Mouse (Mus musculus) MEL (cell line): Measurements from ENCODE around the gene 0610030E20Rik. TPM values are rescaled to one million over a fixed set of nuclear protein-coding genes. Genes with fewer than 3 reads are reported as not detected.

ENCODE experiments used
- DNase-seq: peaks from one replicate; pipeline ENCODE4 v3.0.0; 2011; ENCODE audit warnings: low read depth, low spot score
- H3K27ac ChIP-seq: 2 replicates; pipeline ENCODE4 v1.5.1; 2012; ENCODE audit warnings: low read depth, mild to moderate bottlenecking, control low read depth, low read length, moderate library complexity; ENCODE audit not compliant: control insufficient read depth
- H3K27me3 ChIP-seq, 2 experiments: fragments of 150-350 bp in 1 of 2; sonication (generic) in 1 of 2; 2 replicates each; pipeline ENCODE4 v1.6.1; 2012; ENCODE audit warnings: low read length in 2 of 2, mild to moderate bottlenecking in 2 of 2, improper control_type of control experiment in 1 of 2, moderate library complexity in 1 of 2; ENCODE audit not compliant: insufficient read depth in 2 of 2, control insufficient read depth in 1 of 2
- H3K36me3 ChIP-seq, 2 experiments: 2 replicates each; pipeline ENCODE4 v1.6.1; 2012 to 2014; ENCODE audit warnings: low read length in 2 of 2, improper control_type of control experiment in 1 of 2, inconsistent platforms in 1 of 2, mild to moderate bottlenecking in 1 of 2; ENCODE audit not compliant: insufficient read depth in 2 of 2, control insufficient read depth in 1 of 2
- H3K4me1 ChIP-seq, 2 experiments: fragments of 150-350 bp in 1 of 2; sonication (generic) in 1 of 2; 2 replicates each; pipeline ENCODE4 v1.6.1; 2012; ENCODE audit warnings: low read length in 2 of 2, improper control_type of control experiment in 1 of 2, mild to moderate bottlenecking in 1 of 2; ENCODE audit not compliant: insufficient read depth in 2 of 2, control insufficient read depth in 1 of 2
- H3K4me3 ChIP-seq, 2 experiments: fragments of 150-350 bp in 1 of 2; sonication (generic) in 1 of 2; 2 replicates each; pipeline ENCODE4 v1.5.1; 2012; ENCODE audit warnings: low read depth in 2 of 2, low read length in 2 of 2, mild to moderate bottlenecking in 2 of 2, moderate library complexity in 2 of 2, control low read depth in 1 of 2, improper control_type of control experiment in 1 of 2; ENCODE audit not compliant: control insufficient read depth in 1 of 2, insufficient read depth in 1 of 2
- H3K79me2 ChIP-seq: 2 replicates; pipeline ENCODE4 v1.6.1; 2012; ENCODE audit warnings: mild to moderate bottlenecking, low read length, moderate library complexity; ENCODE audit not compliant: control insufficient read depth, poor library complexity, insufficient read depth
- H3K9ac ChIP-seq: 2 replicates; pipeline ENCODE4 v1.6.1; 2012; ENCODE audit warnings: low read depth, mild to moderate bottlenecking, control low read depth, low read length, moderate library complexity; ENCODE audit not compliant: control insufficient read depth, poor library complexity, severe bottlenecking
- H3K9me3 ChIP-seq: fragments of 150-350 bp; sonication (generic); replicated peaks from 2 replicates; pipeline ENCODE4 v1.6.1; 2012; ENCODE audit warnings: mild to moderate bottlenecking, low read length, improper control_type of control experiment, moderate library complexity; ENCODE audit not compliant: insufficient read depth
- CHD1 ChIP-seq: IDR thresholded peaks from 2 replicates; pipeline ENCODE4 v1.6.1; 2012; ENCODE audit warnings: low read depth, mild to moderate bottlenecking, inconsistent platforms, low read length, improper control_type of control experiment
- CHD2 ChIP-seq: IDR thresholded peaks from 2 replicates; pipeline ENCODE4 v1.6.1; 2011; ENCODE audit warnings: low read length, improper control_type of control experiment
- E2F4 ChIP-seq: IDR thresholded peaks from 2 replicates; pipeline ENCODE4 v1.6.1; 2011; ENCODE audit warnings: low read depth, low read length, improper control_type of control experiment, borderline replicate concordance
- ELF1 ChIP-seq: IDR thresholded peaks from 2 replicates; pipeline ENCODE4 v1.6.1; 2014; ENCODE audit warnings: low read depth, mild to moderate bottlenecking, inconsistent platforms, low read length, improper control_type of control experiment, moderate library complexity
- GABPA ChIP-seq: IDR thresholded peaks from 2 replicates; pipeline ENCODE4 v1.6.1; 2012; ENCODE audit warnings: low read depth, mild to moderate bottlenecking, inconsistent platforms, low read length, improper control_type of control experiment, moderate library complexity
- JUND ChIP-seq: IDR thresholded peaks from 2 replicates; pipeline ENCODE4 v1.6.1; 2011; ENCODE audit warnings: low read depth, mild to moderate bottlenecking, improper control_type of control experiment, low read length
- MAFK ChIP-seq: IDR thresholded peaks from 2 replicates; pipeline ENCODE4 v1.6.1; 2011; ENCODE audit warnings: low read depth, mild to moderate bottlenecking, low read length, improper control_type of control experiment, borderline replicate concordance
- MAX ChIP-seq: IDR thresholded peaks from 2 replicates; pipeline ENCODE4 v1.6.1; 2011; ENCODE audit warnings: low read length, improper control_type of control experiment
- MAZ ChIP-seq: IDR thresholded peaks from 2 replicates; pipeline ENCODE4 v1.6.1; 2012; ENCODE audit warnings: low read depth, mild to moderate bottlenecking, inconsistent platforms, low read length, improper control_type of control experiment
- MXI1 ChIP-seq: IDR thresholded peaks from 2 replicates; pipeline ENCODE4 v1.6.1; 2011; ENCODE audit warnings: mild to moderate bottlenecking, low read depth, low read length, improper control_type of control experiment
- MYC ChIP-seq: IDR thresholded peaks from 2 replicates; pipeline ENCODE4 v1.6.1; 2011; ENCODE audit warnings: low read depth, mild to moderate bottlenecking, low read length, improper control_type of control experiment, moderate library complexity
- NRF1 ChIP-seq: IDR thresholded peaks from 2 replicates; pipeline ENCODE4 v1.6.1; 2014; ENCODE audit warnings: low read depth, mild to moderate bottlenecking, inconsistent platforms, low read length, improper control_type of control experiment, moderate library complexity; ENCODE audit not compliant: poor library complexity, insufficient read depth, severe bottlenecking
- POLR2A ChIP-seq, 2 experiments: IDR thresholded peaks; 2 replicates each; pipeline ENCODE4 v1.6.1; 2011 to 2012; ENCODE audit warnings: low read length in 2 of 2, mild to moderate bottlenecking in 2 of 2, control low read depth in 1 of 2, improper control_type of control experiment in 1 of 2, low read depth in 1 of 2, moderate library complexity in 1 of 2; ENCODE audit not compliant: control insufficient read depth in 1 of 2, insufficient read depth in 1 of 2, poor library complexity in 1 of 2
- POLR2AphosphoS5 ChIP-seq: IDR thresholded peaks from 2 replicates; pipeline ENCODE4 v1.6.1; 2012; ENCODE audit warnings: low read depth, borderline replicate concordance, mild to moderate bottlenecking, inconsistent platforms, low read length, moderate library complexity, mixed read lengths
- RCOR1 ChIP-seq: IDR thresholded peaks from 2 replicates; pipeline ENCODE4 v1.6.1; 2012; ENCODE audit warnings: low read depth, mild to moderate bottlenecking, inconsistent platforms, low read length, improper control_type of control experiment
- SIN3A ChIP-seq: IDR thresholded peaks from 2 replicates; pipeline ENCODE4 v1.6.1; 2012; ENCODE audit warnings: low read length, improper control_type of control experiment, inconsistent platforms
- SMC3 ChIP-seq: IDR thresholded peaks from 2 replicates; pipeline ENCODE4 v1.6.1; 2011; ENCODE audit warnings: low read depth, low read length, improper control_type of control experiment
- UBTF ChIP-seq: IDR thresholded peaks from 2 replicates; pipeline ENCODE4 v1.6.1; 2012; ENCODE audit warnings: low read depth, mild to moderate bottlenecking, inconsistent platforms, low read length, improper control_type of control experiment, moderate library complexity, borderline replicate concordance; ENCODE audit not compliant: insufficient read depth
- USF1 ChIP-seq: IDR thresholded peaks from 2 replicates; pipeline ENCODE4 v1.6.1; 2014; ENCODE audit warnings: low read depth, mild to moderate bottlenecking, inconsistent platforms, low read length, improper control_type of control experiment, moderate library complexity
- USF2 ChIP-seq, 2 experiments: IDR thresholded peaks; 2 replicates each; pipeline ENCODE4 v1.6.1; 2011 to 2012; ENCODE audit warnings: improper control_type of control experiment in 2 of 2, low read length in 2 of 2, borderline replicate concordance in 1 of 2, inconsistent platforms in 1 of 2, low read depth in 1 of 2, mild to moderate bottlenecking in 1 of 2; ENCODE audit not compliant: insufficient read depth in 1 of 2
- ZMIZ1 ChIP-seq: IDR thresholded peaks from 2 replicates; pipeline ENCODE4 v1.6.1; 2012; ENCODE audit warnings: low read depth, mild to moderate bottlenecking, inconsistent platforms, low read length, improper control_type of control experiment, moderate library complexity
- ZNF384 ChIP-seq: IDR thresholded peaks from 2 replicates; pipeline ENCODE4 v1.6.1; 2012; ENCODE audit warnings: low read depth, mild to moderate bottlenecking, inconsistent platforms, low read length, improper control_type of control experiment
- polyA plus RNA-seq, 2 experiments: library from polyadenylated mRNA; stranded (reverse) in 1 of 2; unstranded in 1 of 2; fragments of >175 nt in 1 of 2; fragments of >200 nt in 1 of 2; gene quantifications; 2 replicates each; pipeline versions ENCODE4 v1.2.1 to v1.2.4; 2012; ENCODE audit warnings: low replicate concordance in 2 of 2, low read depth in 1 of 2; ENCODE audit not compliant: insufficient read length in 2 of 2, insufficient read depth in 1 of 2, missing spikeins in 1 of 2
- total RNA-seq: library from RNA; depleted of rRNA; stranded (reverse); fragments of 300-350 nt; gene quantifications from 2 replicates; pipeline ENCODE4 v1.2.3, GENCODE M21; 2012

The 0610030E20Rik gene
- total and polyA plus RNA-seq, 3 experiments: 14.2 to 28.5 TPM; not detected in 1

DNA sequence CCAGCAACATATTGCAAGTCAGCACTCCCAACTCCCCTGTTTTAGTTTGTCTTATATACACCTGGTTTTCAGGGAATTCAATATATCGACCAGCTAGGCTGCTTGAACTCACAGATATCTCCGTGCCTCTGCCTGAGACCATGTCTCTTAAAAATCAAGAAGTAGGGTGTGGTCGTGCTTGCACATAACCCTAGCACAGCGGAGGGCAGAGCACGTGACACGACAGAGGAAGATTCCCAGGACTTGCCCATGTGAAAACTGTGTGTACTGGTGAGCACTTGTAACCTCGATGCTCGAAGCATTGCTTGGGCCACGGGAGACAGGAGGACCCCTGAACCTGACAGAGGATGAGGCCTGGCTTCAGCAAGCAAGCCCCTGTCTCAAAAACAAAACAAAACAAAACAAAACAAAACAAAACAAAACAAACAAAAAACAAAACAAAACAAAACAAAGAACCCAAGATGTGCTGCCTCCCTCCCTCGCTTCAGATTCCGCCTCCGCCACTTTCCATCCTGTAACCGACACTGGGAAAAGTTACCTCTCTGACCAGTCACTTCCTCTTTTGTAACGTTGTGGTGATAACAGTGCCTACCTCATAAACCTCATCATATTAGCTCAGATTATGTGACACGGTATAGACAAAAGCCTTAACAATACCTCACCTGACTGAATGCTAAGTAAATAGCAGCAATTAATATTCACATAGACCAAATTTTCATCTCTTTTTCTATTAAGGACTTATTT, 27.9 kb downstream of the 0610030E20Rik start (continued):
- TF ChIP-seq ZMIZ1: no peak
- TF ChIP-seq USF1: peak; percentile 83
- TF ChIP-seq, all 39 proteins: peak for 11

DNA sequence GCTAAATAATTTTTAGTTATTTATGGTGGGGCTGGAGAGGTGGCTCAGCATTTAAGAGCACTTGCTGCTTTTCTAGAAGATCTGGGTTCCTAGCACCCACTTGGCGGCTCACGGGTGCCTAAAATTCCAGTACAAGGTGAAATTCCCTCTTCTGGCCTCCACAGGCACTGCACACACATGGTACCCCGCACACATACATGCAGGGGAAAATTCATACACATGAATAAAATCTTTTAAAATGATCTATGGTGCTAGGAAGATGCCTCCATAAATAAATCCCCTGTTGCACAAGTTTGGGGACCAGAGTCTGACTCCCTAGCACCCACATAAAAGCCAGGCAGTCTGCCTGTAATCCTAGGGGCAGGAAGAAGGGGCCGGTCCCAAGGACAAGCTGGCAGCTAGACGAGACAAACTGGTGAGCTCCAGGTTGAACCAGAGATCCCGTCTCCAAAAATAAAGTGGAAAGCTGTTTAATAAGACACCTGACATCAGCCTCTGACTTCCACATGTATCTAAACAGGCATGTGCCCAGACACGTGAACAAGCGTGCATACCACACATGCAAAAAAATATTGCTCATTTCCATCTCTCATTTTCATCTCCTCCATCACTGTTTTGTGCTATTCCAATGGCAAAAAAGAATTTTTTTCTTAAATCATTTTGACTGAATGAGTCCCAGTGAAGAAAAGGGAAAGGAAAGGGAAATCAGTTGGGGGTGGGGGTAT, 31.6 kb downstream of the 0610030E20Rik start:
- peak; percentile 55 for DNase-seq
- Histone ChIP-seq H3K4me1 (peaks cover 22 to 51% of the 10 kb centered on the region in 2 experiments), H3K27ac (peak overlapping the region; percentile 90), H3K9me3 (no peaks in the 10 kb centered on the region), H3K36me3 (peaks cover 12 to 56% of the 10 kb centered on the region in 2 experiments), H3K79me2 (peaks cover 80% of the 10 kb centered on the region), H3K9ac (peak overlapping the region; percentile 83), H3K27me3 (no peaks in the 10 kb centered on the region), H3K4me3 (peak overlapping the region; percentile 82 to 97)
- TF ChIP-seq SIN3A (no peak; the same call in 1 of the 2 replicates), MYC (peak; percentile 75; the same call in 1 of the 2 replicates), MAX (no peak), ZNF384 (no peak), CHD1 (peak; percentile 92), MAZ (0 out of 2 replicates have a peak, but pooled peaks have one; percentile 27), POLR2A (IDR thresholded peaks at IDR 0.05; ENCODE audit: control insufficient read depth in 1 of 2, insufficient read depth in 1 of 2, low read depth in 1 of 2, low read length in 2 of 2, poor library complexity in 1 of 2) (no peak; a peak in 1 of 4 replicates), UBTF (0 out of 2 replicates have a peak, but pooled peaks have one; percentile 19), MXI1 (peak; percentile 77; the same call in 1 of the 2 replicates), SMC3 (peak; percentile 6; the same call in 1 of the 2 replicates)

DNA sequence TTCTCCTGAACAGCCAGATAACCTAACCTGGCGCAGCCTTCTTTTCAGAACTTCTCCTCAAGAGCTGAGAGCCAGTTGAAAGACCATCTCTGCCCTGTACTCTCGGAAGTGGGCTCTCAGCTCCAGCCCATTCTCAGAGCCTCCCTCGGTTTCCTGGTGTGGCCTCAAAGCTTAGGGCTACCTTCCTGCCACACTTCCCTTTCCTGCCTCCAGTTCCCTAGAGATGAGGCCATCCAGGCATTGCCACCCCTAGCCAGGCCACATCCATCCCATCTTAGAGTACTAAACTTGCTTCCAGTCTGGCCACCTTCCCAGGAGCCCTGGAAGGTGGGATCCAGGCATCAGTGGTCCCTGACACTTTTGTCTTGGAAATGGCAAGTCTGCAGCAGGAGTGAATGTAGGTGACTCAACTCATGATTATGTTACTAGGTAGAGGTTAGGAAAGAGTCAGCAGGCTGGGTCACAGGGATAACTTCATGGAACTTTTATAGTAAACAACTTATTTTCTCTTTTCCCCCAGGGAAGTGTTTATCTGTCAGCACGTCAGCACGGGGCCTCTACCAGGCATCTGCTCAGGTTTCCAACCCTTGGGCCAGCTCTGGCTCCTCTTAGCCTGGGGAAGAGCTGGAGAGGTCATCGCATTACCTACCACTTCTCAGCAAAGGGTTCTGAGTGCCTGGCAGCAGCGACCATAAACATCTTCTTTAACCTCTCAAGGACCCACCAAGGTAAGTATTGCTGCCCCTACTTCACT, 32.4 kb downstream of the 0610030E20Rik start:
- H3K36me3 ChIP-seq: peaks cover 11 to 54% of the 10 kb centered on the region in 2 experiments
- TF ChIP-seq MAX: no peak
- TF ChIP-seq ZMIZ1: peak; percentile 21
- no peak for TF ChIP-seq JUND
- TF ChIP-seq POLR2A (IDR thresholded peaks at IDR 0.05; ENCODE audit: control insufficient read depth in 1 of 2, insufficient read depth in 1 of 2, low read depth in 1 of 2, low read length in 2 of 2, poor library complexity in 1 of 2): peak; percentile 44 to 49; a peak in 1 of 4 replicates
- no peak for TF ChIP-seq UBTF
- no peak for TF ChIP-seq MAFK
- no peak for TF ChIP-seq POLR2AphosphoS5
- TF ChIP-seq NRF1: no peak
- TF ChIP-seq CHD2: no peak
- no peak for TF ChIP-seq MAZ
- TF ChIP-seq GABPA: no peak
- TF ChIP-seq ZNF384: no peak
- TF ChIP-seq E2F4: no peak
- no peak for TF ChIP-seq ELF1
- no peak; the same call in 1 of the 2 replicates for TF ChIP-seq SIN3A
- TF ChIP-seq RCOR1: no peak
- no peak for TF ChIP-seq USF2 (IDR thresholded peaks at IDR 0.05; ENCODE audit: borderline replicate concordance in 1 of 2, insufficient read depth in 1 of 2, low read depth in 1 of 2, low read length in 2 of 2)

More for the DNA sequence above, 32.4 kb downstream of the 0610030E20Rik start:
- Histone ChIP-seq H3K4me1 (peaks cover 20 to 49% of the 10 kb centered on the region in 2 experiments), H3K79me2 (peaks cover 72% of the 10 kb centered on the region), H3K9ac (peak overlapping the region; percentile 83), H3K4me3 (peak overlapping the region; percentile 82 to 97), H3K27me3 (no peaks in the 10 kb centered on the region), H3K9me3 (no peaks in the 10 kb centered on the region), H3K27ac (peak overlapping the region; percentile 90)
- DNase-seq: peak; percentile 73
